Mouse (Mus musculus) neutrophil, adult 59 days (primary cell): ENCODE measurements around the gene Sh2b1. TPM values are rescaled to one million over a fixed set of nuclear protein-coding genes. Genes with fewer than 3 reads are reported as not detected.

ENCODE experiments used
- total RNA-seq, 2 experiments: library from RNA; stranded (reverse); gene quantifications; 1 replicate in 1 of 2; 2 replicates in 1 of 2; pipeline ENCODE4 v1.2.4; 2023

The Sh2b1 gene
- 10 to 100 TPM; 45.4 to 49.2 TPM for total RNA-seq

GRCm38 (mm10) chr7:126474993-126475581, at the start of gene Sh2b1:
Gene Sh2b1, minus strand, starts transcription at chr7:126475424.

GRCm38 (mm10) chr7:126503273-126503878, 28.2 kb upstream of the Sh2b1 start, which contains the start of gene Atxn2l:
Gene Atxn2l, minus strand, starts transcription at chr7:126503437.

GRCm38 (mm10) chr7:126487052-126487483, 11.8 kb upstream of the Sh2b1 start, which contains the start of gene Tufm:
Gene Tufm, plus strand, starts transcription at chr7:126487361.

GRCm38 (mm10) chr7:126463004-126463403, 12.2 kb downstream of the Sh2b1 start, which contains the start of gene Atp2a1:
Gene Atp2a1, minus strand, starts transcription at chr7:126463108.

GRCm38 (mm10) chr7:126428631-126429502, 46.4 kb downstream of the Sh2b1 start, which contains the start of gene Rabep2:
Gene Rabep2, plus strand, starts transcription at chr7:126428759.

Other genes with a start within 250 kb of the Sh2b1 start
- gene Sbk1, start 202.8 kb downstream of the Sh2b1 start, total RNA-seq, result 1 to 10 TPM; 6.0 to 9.2 TPM
- 1 to 10 TPM; 1.8 to 2.4 TPM for gene Lat, start 105.9 kb downstream of the Sh2b1 start, total RNA-seq
- gene Spns1, start 98.0 kb downstream of the Sh2b1 start, total RNA-seq, result 10 to 100 TPM; 26.2 to 38.0 TPM
- 10 to 100 TPM; 11.5 to 12.0 TPM for gene Nfatc2ip, start 78.7 kb downstream of the Sh2b1 start, total RNA-seq
- 10 to 100 TPM in 1 of 2 experiments, 1 to 10 TPM in 1; 3.9 to 11.7 TPM for gene Cd19, start 60.5 kb downstream of the Sh2b1 start, total RNA-seq
- gene Rabep2, start 46.7 kb downstream of the Sh2b1 start, total RNA-seq, result 10 to 100 TPM; 14.8 to 15.6 TPM
- 1 to 10 TPM in 1 of 2 experiments, under 1 TPM in 1; 0.87 to 1.1 TPM for gene Atp2a1, start 12.3 kb downstream of the Sh2b1 start, total RNA-seq
- gene Tufm, start 11.9 kb upstream of the Sh2b1 start, total RNA-seq, result 10 to 100 TPM; 25.0 to 34.9 TPM
- gene Atxn2l, start 28.0 kb upstream of the Sh2b1 start, total RNA-seq, result 100 to 1,000 TPM; 126 to 139 TPM
- 100 to 1,000 TPM in 1 of 2 experiments, 10 to 100 TPM in 1; 86.1 to 101 TPM for gene Eif3c, start 91.0 kb upstream of the Sh2b1 start, total RNA-seq
- gene Apobr, start 109.5 kb upstream of the Sh2b1 start, total RNA-seq, result 100 to 1,000 TPM; 164 to 190 TPM
- gene Cln3, start 110.4 kb upstream of the Sh2b1 start, total RNA-seq, result 100 to 1,000 TPM; 322 to 350 TPM
- 1 to 10 TPM; 4.2 to 4.7 TPM for gene Il27, start 119.5 kb upstream of the Sh2b1 start, total RNA-seq
- gene Nupr1, start 155.4 kb upstream of the Sh2b1 start, total RNA-seq, result 10 to 100 TPM in 1 of 2 experiments, 1 to 10 TPM in 1; 8.4 to 13.6 TPM
- gene Sgf29, start 173.9 kb upstream of the Sh2b1 start, total RNA-seq, result 10 to 100 TPM; 21.3 to 28.0 TPM
- gene Sult1a1, start 201.0 kb upstream of the Sh2b1 start, total RNA-seq, result 1 to 10 TPM in 1 of 2 experiments, under 1 TPM in 1; 0.68 to 1.4 TPM
- 10 to 100 TPM; 42.8 to 66.2 TPM for gene Bola2, start 220.0 kb upstream of the Sh2b1 start, total RNA-seq
- gene Slx1b, start 220.4 kb upstream of the Sh2b1 start, total RNA-seq, result 10 to 100 TPM in 1 of 2 experiments, 1 to 10 TPM in 1; 8.0 to 10.3 TPM
- 1,000 to 10,000 TPM; 1,849 to 1,913 TPM for gene Coro1a, start 232.4 kb upstream of the Sh2b1 start, total RNA-seq